Mouse (Mus musculus) liver, postnatal 0 days (tissue): ENCODE data around the gene Ackr3.

Source experiments
- CTCF ChIP-seq: sonication (generic); IDR thresholded peaks from 2 replicates; pipeline ENCODE4 v1.5.1; 2016; ENCODE audit warnings: antibody characterized with exemption, low read depth
- EP300 ChIP-seq: IDR thresholded peaks from 2 replicates; pipeline ENCODE4 v1.6.1; 2016; ENCODE audit warnings: antibody characterized with exemption, low read depth, mild to moderate bottlenecking

DNA sequence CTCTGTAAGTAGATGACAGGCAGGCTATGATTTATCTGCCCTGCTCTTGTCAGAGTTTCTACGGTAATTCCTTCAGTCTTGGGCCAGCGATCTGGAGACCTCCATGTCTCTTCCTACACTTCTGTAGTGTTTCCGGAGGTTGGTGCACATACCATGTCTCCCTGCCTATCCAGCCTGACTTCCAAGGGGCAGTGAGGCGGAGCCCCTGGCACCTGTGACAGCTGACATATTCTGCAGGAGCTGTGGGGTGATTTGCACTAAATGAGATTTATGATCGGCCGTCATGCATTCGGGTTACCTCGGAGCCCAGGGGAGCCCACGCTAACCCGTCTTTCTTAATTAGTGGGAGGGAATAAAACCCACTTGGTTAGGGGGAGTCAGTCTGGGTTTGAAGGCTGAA, 49.7 kb downstream of the Ackr3 start:
- TF ChIP-seq CTCF (no peak), EP300 (no peak)
